In genomic region chr8:61531944-61532795, GRCm38 (mm10) we compare ENCODE assay signal across 15 mouse cellular contexts. TPM values are rescaled to one million over a fixed set of nuclear protein-coding genes. Genes with fewer than 3 reads are reported as not detected.
DNase-seq lines count a peak whose midpoint lies in the region; ATAC-seq and TF ChIP-seq lines count a peak whose summit lies in the region.
"Had no signal": no experiment of that assay in that cellular context is flagged by ENCODE, and none has a peak within 500 bp of the region (broad histone marks: within the 10 kb centered on the region; RNA-seq: fewer than 3 reads in every experiment).

No protein-coding gene starts in this region.

- TF ChIP-seq CTCF in cerebellum, adult 2 months (IDR thresholded peaks at IDR 0.05; ENCODE audit: borderline replicate concordance, insufficient read depth, low read depth, low read length) = peak; percentile 25; the same call in 1 of the 2 replicates
- peak; percentile 58 for TF ChIP-seq CTCF in left cerebral cortex, adult 2 months (IDR thresholded peaks at IDR 0.05)

- H3K27ac ChIP-seq in cerebellum, adult 2 months (ENCODE audit: insufficient read depth, low read length) = no peak overlapping the region
- H3K27ac ChIP-seq in left cerebral cortex, adult 2 months = no peak overlapping the region
- H3K27ac ChIP-seq: limb, embryonic 15.5 days; midbrain, embryonic 12.5 days; neural tube, embryonic 12.5 days had no signal

- no peak overlapping the region for H3K4me3 ChIP-seq in cerebellum, adult 2 months (replicated peaks; ENCODE audit: insufficient read depth, low read depth, low read length)
- no peak overlapping the region for H3K4me3 ChIP-seq in left cerebral cortex, adult 2 months
- H3K4me3 ChIP-seq: limb, embryonic 15.5 days; midbrain, embryonic 12.5 days; neural tube, embryonic 12.5 days had no signal

- no peaks in the 10 kb centered on the region for H3K4me1 ChIP-seq in cerebellum, adult 2 months (ENCODE audit: control insufficient read depth, insufficient read depth, low read length)
- H3K4me1 ChIP-seq: limb, embryonic 15.5 days; midbrain, embryonic 12.5 days; neural tube, embryonic 12.5 days had no signal

- intact Hi-C loops in left cerebral cortex, adult 2 months (cut with DNase I) = no loop called here

- 0 out of 2 replicates have a peak, but pooled peaks have one; percentile 35 for ATAC-seq in granulocyte monocyte progenitor cell, adult 5-6 weeks (replicated peaks; ENCODE audit: poor library complexity, severe bottlenecking)
- ATAC-seq in megakaryocyte, adult 5-6 weeks (ENCODE audit: poor library complexity, severe bottlenecking) = no peak

- 59% methylated on average over 22 of the region's 22 CpGs for WGBS in cerebellum, adult 2 months

- no peak for TF ChIP-seq POLR2A in cerebellum, adult 2 months (IDR thresholded peaks at IDR 0.05; ENCODE audit: borderline replicate concordance, insufficient read depth, low read length)

- DNase-seq in cerebellum, adult 2 months = no peak
- no peak for DNase-seq in cerebellum, adult 8-10 months
- no peak for DNase-seq in left cerebral cortex, adult 2 months (ENCODE audit: extremely low spot score in 1 of 2, low spot score in 2 of 2)
- no peak for DNase-seq in left cerebral cortex, adult 8-10 months (ENCODE audit: low spot score in 2 of 2)
- peak; percentile 37 for DNase-seq in NIH3T3 (ENCODE audit: low read depth)
- DNase-seq in urinary bladder, postnatal 36 days (ENCODE audit: low spot score in 2 of 2) = no peak
- DNase-seq: heart, postnatal 36 days; kidney, adult 18-20 months; layer of hippocampus, adult 9-11 months; right cerebral cortex, adult 18-20 months had no signal

- H3K27me3 ChIP-seq in cerebellum, adult 2 months (ENCODE audit: control insufficient read depth, insufficient read depth, low read length) = no peaks in the 10 kb centered on the region
- H3K27me3 ChIP-seq: limb, embryonic 15.5 days; midbrain, embryonic 12.5 days; neural tube, embryonic 12.5 days had no signal

RNA-seq across cellular contexts. Expression of gene Cbr4, which starts 44.6 kb away (rescaled TPM):
- 15.3 TPM in 2 replicates for polyA plus RNA-seq in cerebellum, adult 2 months (2012; rRNA removed)
- total RNA-seq in left cerebral cortex, adult 2 months (2021) = 10 to 100 TPM; 18.6 to 19.1 TPM
- 10 to 100 TPM; 24.7 to 29.7 (median 26.5) TPM for total RNA-seq in left cerebral cortex, adult 8-10 months (2022)
- total RNA-seq in granulocyte monocyte progenitor cell, adult 5-6 weeks (2014; fragmentation: Nextera tagmentation) = 17.5 and 31.4 TPM in 2 replicates
- 42.6 and 78.3 TPM in 2 replicates for total RNA-seq in granulocyte monocyte progenitor cell, adult 5-6 weeks (2017)
- total RNA-seq in megakaryocyte, adult 5-6 weeks (2015) = 11.5 and 15.1 TPM in 2 replicates
- 22.4 and 23.9 TPM in 2 replicates for total RNA-seq in megakaryocyte, adult 5-6 weeks (2017)
